Mouse (Mus musculus) testis, adult 2 months (tissue): Measurements from ENCODE around the gene Cluap1.

ENCODE experiments used
- CTCF ChIP-seq: fragments of 200-500 bp; IDR thresholded peaks from 2 replicates; pipeline ENCODE4 v1.5.1; 2012; ENCODE audit warnings: low read depth, mild to moderate bottlenecking, inconsistent platforms, low read length, moderate library complexity; ENCODE audit not compliant: control insufficient read depth, insufficient read depth, insufficient replicate concordance
- POLR2A ChIP-seq: fragments of 200-500 bp; IDR thresholded peaks from 2 replicates; pipeline ENCODE4 v1.6.1; 2012; ENCODE audit warnings: low read depth, mild to moderate bottlenecking, inconsistent platforms, low read length, moderate library complexity; ENCODE audit not compliant: control insufficient read depth

GRCm38 (mm10) chr16:3876346-3876745 is 32.3 kb upstream of the Cluap1 start:
- TF ChIP-seq CTCF, result no peak
- TF ChIP-seq POLR2A, result no peak
